Mouse (Mus musculus) retina, postnatal 7 days (tissue): ENCODE data around the gene Dcst1.

ENCODE experiments used
- DNase-seq: peaks from one replicate; pipeline ENCODE4 v3.0.0-alpha.2; 2012; ENCODE audit warnings: low read depth, low spot score

Dcst1 gene

DNA sequence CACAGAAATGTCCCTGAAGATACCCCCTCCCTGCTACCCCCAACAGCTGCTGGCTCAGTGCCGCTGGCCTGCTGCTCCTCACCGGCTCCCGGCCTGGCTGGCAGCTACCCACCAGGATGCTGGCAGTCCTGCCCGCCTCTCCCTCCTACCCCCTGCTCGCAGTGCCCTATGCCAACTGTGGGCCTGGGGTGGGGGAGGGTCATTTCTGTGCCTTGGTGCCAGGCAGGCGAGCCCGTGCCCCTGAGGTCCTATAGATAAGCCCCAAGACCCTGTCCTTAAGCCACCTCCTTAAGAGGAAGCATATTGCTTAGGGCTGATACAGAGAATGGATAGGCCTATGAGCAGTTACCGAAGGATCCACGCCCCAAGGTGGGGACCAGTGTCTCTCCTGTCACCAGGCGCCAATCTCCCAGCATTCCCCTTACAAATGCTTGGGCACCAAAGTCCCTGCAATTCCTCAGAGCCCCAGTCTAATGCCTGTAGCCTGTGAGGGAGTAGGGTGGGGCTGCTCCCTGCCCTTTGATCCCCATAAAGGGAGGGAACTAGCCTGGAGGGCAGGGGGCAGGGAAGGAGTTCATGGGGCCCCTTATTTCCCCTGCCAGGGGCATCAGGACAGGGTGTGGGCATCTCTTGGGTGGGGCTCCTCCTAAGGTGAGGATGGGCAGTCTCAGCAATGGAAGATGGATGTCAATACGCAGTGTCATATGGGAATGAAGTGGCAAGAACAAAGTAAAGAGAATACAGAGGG lies 23.3 kb upstream of the Dcst1 start:
- DNase-seq = no peak

DNA sequence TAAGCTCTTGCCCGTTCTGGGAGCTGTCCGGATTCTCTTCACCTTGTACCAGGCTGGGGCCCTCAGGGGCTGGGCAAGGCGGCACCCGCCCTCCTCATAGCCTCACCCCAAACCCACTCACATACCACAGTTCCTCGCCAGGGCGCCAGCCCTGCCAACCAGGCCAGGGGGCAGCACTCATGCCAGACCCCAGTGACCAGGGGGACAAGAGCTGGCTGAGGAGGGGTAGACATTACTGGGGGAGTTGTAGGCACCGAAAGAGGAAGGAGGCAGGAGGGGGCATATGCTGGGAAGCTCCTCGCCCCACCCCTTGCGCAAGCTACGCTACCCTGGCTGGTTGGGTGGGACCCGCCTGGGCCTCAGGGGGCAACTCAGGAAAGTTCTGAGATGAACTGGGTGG lies 22.6 kb upstream of the Dcst1 start:
- DNase-seq = no peak

DNA sequence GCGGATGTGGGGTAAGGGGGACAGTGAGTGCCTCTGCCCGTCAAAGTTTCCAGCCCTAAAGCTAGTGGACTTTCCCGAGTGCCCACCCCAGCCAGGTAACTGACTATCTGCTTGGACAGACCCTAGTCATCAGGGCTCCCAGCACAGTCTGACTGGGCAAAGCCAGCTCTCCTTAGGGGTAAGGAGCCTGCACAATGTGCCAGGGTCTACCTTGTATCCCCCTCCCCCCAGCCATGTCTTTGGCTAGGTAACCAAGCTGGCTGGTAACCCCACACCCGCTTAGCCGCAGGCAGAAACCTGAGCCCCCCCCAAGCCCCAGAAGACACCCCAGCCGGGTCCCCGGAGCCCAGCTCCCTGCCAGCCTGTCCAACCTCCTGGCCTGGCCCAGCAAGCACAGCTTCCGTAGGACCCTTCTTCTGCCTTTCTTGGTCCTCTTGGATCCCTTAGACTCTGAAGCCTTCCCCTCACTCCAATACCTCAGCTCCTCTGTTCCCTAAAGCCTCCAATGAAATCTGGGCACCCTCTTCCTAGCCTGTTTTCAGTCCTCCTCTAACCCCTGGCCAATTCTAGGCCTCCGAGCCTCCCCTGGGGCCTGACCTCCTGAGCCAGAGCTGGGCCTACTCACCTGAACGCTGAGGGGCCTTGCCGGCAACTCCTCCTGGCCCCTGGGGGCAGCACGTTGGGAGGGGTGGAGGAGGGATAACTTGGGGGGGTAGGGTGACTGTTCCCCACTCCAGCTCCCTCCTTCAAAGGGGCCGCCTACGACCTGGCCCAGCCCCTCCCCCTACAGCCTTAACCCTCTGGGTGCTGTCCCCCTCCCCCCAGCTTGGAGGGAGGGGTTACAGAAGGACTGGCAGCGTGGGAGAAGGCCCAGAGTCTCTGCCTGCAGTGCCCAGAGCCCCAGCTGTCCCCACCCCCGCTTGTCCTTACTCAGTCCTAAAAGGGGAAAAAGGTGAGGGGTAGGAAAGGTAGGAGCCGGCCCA lies 21.7 kb upstream of the Dcst1 start:
- DNase-seq = no peak

DNA sequence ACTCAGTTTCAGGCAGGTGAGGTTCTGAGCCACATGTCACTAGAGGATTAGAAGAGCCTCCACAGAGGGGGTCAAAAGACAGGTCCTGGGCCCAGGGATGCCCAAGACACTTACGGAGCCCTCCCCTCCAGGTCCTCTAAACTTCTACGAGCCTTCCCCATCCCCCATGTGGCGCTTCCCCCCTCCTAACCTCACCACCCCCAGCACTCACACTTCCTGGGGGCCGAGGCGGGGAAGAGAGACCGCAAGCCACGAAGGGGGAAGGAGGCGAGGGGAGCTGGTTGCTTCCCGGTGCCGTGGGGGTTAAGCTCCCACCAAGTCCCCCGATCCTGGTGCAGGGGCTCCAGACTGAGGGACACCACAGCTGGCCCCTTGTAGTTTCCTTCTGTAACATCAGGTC lies 20.4 kb upstream of the Dcst1 start:
- no peak for DNase-seq

DNA sequence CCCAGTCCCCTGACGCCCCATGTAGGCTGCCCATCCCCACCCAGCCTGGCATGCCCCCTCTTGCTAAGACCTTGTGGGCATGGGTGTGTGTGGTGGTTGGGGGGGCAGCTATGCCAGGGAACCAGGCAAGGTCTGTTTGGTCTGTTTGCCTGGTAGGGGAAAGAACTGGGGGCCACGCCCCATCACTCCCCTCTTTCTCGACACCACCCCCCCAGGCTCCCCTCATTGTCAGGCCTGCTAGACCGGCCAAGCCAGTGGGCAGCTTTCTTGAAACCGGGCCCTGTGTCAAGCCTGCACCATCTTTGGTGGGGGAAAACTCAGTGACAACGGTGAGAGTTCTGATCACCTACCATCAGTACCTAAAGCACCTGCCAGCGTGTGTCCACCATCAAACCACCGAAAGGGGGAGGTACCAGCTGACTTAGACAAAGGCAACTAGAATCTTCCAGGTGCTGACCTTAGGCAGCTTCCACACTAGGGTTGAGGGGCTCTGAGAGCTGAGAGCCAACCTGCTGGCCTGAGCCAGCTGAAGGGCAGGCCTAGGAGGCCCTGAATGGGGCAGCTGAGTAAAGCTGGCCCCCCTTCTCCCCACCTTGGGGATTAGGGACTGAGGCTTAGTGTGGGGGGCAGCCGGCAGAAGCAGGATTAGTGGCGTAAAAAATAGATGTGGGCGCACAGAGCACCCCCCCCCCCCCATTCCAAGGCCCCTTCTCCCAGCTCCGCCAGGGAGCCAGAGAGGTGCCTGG lies 19.5 kb upstream of the Dcst1 start:
- peak; percentile 66 for DNase-seq

DNA sequence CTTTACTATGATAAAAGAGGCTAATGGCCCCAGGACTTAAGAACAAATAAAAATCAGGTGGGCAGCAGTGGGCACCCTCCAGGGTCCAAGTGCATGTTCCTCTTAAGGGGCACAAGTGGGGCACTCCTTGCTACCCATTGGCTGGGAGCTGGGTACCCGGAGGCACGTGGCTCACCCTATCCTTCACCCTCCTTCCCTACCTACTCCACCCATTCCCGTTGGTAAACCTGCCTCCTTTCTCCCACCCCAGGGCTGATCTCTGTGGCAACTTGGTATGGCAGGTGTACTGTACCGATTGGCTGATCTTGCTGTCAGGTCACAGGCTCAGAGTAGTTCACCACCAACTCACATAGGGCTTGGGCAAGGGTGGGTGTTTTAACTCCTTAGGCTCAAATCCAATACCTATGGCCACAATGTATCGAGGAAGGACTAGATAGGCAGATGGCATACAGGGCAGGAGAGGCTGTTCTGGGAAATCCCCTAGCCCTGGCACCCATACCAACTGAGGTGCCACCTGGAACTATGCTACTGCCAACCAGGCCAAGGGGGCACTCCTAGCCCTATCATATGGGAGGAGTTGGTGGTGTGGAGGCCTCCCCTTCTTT lies 18.7 kb upstream of the Dcst1 start:
- no peak for DNase-seq

DNA sequence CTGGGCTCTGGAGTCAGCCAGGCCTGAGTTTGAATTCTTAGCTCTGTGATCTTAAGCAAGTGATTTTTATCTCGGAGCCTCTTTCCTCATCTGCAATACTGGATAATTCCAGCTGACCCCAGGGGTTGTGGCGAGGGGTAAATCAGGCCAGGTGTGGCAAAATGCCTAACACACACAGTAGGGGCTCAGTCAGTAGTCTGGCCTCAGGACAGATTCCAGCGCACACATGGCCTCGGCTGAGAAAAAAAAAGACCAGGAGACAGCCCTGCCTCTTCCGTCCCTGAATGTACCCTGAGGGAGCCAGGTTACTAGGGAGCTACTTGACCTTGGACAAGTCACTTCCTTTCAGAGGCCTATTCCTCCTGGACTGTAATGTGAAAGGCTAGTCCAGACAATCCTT lies 17.9 kb upstream of the Dcst1 start:
- no peak for DNase-seq

DNA sequence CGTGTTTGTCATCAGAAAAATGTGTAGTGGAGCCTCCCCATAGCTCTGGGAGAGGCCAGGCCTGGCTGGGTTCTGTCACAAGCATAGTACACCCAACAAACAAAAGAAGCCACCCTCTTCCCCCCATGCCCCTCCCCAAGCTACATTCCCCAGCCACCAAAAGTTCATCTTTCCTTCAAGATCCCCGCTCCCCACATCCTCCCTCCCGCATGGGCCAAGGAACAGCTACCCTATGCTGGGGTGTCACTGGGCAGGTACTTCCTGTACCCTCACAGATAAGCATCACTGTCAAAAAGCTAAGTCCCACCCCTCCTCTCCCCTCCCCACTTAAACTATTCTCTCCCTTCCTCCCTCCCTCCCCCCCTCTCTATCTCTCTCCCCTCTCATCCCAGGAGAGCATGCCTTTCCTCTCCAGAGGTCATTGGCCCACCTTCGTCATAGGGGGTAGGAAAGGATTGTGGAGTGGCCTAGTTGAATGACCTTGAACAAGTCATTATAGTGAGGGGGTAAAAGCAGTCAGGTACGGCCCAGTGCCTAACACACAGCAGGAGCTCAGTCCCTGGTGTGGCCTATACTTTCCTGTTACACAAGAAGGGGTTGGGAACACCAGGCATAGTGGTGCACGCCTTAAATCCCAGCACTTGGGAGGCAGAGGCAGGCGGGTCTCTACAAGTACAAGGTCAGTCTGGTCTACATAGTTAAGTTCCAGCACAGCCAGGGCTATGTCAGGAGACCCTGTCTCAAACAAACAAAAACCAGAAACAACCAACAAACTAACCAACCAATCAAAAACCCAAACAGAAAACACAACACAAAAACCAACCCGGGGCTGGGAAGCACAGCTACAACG lies 17.2 kb upstream of the Dcst1 start:
- DNase-seq = no peak

DNA sequence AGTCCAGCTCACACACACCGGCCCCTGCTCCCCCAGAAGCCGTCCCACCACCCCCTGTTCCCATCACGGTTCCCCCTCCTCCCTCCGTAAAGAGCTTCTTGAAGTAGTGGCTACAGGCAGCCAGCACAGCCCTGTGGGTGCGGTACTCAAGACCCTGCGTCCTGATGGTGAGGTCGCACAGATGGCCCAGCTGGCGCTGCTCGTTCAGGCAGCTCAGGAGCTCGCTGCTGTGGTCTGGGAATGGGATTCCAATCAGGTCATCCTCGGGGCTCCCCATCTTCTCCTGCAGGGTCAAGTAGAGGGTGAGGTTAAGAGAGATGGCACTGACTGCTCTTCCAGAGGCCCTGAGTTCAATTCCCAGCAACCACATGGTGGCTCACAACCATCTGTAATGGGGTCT lies 16.2 kb upstream of the Dcst1 start:
- DNase-seq = no peak

DNA sequence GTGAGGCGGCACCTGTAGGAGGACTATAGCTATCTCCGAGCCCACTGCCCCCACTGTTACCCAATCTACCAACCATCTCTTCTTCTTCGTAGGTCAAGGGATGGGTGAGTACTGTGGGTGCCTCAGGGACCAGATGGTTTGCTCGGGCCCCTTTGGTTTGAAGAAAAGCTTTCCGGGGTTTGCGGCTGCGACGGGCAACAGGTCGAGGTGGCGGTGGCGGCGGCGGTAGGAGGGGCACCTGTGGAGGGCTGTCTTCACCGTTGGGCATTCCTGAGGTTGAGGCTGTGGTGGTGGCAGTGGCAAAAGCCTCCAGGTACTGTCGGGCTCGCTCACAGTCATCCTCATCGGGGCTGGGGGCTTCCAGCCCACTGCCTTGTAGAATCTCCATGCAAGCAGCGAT lies 15.7 kb upstream of the Dcst1 start:
- DNase-seq = no peak

DNA sequence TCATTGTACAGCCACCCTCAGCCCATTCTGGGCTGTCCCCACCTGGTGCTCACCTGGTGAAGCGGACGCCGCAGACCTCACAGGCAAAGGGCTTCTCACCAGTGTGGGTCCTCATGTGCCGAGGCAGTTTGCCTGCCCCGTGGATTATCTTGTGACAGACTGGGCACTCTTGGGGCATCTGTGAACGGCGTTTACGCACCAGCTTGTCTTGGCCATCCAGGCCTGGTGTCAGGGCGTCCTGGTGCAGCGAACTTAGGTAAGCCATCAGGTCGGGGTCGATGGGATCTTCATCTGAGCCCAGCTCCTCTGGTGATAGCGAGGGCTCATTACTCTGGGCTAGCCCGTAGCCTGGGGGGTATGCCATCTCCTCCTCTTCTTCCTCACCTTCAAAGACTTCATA lies 15.2 kb upstream of the Dcst1 start:
- no peak for DNase-seq

DNA sequence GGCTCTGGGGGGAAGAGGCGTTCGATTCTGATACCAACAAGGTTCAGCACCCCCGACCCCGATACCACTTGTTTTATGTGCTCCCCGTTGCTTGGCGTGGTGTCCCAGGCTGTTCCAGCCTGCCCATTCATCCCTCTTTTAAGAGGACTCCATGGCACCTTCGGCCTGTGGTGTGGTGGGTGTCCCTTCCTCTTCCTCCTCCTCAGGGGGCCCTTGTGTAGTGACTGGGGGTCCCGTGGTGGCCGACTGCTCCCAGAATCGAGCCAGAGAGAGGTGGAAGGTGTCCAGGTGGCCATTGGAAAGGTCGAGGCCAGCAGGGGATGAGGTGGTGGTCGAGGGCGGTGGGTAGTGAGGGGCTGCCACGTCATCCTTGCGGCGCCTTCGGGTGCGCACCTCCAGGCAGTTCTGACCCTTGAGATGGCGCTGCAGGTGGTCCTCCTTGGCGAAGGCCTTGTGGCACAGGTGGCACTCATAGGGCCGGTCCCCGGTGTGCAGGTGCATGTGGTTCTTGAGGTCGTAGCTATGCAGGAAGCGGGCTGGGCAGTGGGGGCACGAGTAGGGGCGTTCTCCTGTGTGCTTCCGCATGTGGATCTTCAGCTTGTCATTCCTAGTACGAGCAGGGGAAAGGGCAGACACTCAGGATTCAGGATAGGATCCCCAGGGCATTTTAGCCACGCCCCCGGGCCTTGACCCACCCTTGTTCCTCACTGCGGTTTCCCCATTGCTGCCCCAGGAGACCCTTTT lies 14.5 kb upstream of the Dcst1 start:
- no peak for DNase-seq

DNA sequence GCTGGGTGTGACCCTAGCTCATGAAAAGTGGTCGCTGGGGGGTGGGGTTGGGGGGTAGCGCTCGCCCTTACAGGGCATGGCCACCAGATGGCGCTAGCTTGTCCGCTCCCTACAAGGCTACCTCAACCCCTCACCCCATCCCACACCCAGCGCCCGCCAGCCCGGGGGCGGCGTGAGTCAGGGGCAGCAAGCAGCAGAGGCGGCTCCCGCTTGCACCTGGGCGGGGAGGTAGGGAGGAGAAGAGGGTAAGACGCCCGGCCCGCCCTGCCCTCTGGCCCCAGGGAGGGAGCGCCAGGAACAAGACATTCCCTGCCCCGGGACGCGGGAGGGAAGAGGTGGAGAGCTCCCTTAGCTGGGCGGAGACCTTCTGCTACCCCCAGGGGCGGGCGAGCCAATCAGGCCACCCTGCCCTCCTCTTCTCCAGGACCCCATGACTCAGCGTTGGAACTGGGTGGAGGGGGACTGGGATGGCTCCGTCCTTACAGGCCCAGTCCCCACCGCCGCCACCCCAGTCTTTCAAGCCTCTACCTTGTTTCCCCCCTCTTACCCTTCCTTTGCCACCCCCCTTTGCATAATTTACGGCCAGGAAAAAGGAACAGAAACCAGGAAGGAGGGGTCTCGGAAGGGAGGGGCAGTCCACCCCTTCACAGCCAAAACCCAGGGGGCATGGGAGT lies 13.5 kb upstream of the Dcst1 start:
- DNase-seq = peak; percentile 71

DNA sequence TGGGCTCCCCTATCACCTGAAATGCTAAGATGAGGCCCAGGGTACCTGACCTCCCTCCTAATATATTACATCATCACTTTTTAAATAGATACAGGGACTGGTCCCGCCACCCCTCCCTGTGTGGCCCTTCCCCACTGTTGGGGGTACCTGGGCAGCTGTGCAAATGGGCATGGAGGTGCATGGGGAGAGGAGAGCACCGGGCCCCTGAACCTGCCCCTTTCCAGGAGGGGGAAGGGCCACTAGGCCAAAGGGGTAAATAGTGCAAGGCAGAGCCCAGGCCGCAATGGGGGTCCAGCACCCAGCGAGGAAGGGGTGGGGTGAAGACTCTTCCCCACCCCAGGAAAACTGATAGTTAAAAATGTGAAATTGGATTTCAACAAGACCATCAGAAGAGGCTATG lies 12.8 kb upstream of the Dcst1 start:
- DNase-seq = no peak

DNA sequence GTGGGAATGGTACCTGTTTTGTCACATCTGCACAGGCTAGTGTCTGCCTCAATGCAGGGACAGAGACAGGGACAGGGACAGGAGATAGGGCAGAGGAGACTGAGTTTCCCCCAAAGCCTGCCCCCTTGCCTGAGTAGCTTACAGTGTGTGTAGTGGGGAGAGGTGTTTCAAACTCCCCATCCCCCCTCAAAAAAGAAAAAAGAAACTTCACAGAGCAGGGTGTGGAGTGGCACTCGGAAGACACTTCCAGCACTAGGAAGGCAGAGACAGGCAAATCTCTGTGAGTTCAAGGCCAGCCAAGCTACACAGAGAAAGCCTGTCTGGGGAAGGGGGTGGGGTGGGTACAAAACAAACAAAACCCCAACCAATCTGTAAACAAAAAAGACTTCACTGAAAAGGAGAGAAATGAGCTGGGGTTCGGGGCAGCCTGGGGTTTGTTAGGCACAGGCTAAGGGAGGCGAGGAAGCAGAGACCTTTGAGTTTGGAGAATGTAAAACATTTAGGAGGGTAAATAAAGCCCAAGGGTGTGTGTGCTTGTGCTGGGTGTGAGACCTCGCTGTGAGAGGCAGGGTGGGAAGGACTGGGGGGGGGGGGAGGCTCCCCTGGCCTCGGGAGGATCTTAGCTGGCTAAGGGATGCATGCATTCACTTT lies 8.7 kb upstream of the Dcst1 start:
- no peak for DNase-seq

DNA sequence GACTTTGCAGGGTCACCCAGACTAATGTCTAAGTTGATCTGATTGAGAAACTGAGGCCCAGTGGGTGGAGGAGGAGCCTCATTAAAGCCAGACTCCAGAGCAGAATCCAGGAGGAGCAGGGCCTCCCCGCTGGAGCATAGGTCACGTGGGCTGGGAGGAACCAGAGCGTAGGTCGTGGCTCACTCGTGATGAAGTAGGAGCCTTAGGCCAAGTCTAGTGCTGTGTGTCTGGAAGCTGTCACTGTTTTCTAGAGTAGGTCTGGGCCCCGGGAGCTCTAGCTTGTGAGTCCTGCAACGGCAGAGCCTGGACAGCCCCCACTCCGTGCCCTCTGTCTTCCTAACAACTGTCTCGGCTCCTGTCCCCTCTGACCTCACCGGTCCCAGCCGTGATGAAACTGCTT lies 2.3 kb upstream of the Dcst1 start:
- DNase-seq = no peak

DNA sequence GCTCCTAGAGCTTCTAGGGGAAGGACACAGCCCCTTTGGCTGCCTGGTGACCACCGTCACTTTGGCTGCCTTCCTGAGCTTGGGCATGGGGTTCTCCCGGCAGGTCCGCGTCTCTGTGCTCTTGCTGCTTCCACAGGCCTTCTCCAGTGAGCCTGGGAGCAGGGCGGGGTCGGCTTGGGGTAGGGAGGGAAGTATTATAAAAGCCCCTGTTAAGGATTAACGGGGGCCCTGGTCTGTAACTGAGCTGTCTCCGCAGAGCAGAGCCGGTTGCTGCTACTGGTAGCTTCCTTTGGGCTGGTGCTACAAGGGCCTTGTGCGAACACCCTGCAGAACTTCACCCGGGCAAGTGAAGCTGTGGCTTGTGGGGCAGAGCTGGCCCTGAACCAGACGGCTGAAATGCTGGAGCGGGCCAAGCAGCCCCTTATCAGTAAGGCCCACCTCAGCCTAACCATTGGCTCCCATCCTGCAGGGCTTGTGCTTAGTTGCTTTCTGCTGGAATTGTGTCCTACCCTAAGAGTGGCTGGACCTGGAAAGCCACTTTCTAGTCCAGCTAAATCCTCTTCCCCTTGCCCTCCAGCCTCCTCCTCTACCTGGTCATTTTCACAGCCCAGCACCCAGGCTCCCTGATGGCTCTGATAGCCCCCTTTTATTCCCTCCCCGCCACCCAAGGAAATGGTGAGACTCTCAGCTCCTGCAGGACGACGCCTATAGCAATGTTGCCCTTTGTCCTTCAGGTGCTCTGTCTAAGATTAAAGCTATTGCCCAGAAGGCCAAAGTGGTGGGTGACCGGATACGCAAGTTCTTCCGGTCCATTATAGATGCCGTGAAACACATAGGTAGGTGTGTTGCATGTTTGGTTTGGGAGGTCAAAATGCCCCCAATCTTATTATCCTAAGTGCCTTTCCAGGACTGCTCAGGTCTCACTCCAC lies 697 bp upstream of the Dcst1 start:
- DNase-seq = no peak

DNA sequence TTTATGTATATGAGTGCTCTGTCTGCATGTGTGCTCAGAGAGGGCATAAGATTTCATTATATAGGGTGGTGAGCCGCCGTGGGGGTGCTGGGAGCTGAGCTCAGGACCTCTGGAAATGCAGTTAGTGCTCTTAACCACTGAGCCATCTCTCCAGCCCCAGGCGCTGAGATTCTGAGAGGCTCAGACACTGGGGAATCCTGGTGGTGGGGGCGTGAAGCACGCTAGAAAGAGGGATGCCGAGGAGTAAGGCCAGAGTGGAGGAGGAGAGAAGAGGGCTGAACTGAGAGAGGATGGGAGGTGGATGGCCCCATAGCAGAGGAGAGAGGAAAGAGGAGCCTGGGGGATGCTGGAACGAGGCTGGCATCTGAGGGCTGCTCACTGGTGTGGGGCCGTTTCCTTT lies 422 bp downstream of the Dcst1 start:
- DNase-seq = no peak
